25 mouse cellular contexts compared by ENCODE assay signal in the genomic region with DNA sequence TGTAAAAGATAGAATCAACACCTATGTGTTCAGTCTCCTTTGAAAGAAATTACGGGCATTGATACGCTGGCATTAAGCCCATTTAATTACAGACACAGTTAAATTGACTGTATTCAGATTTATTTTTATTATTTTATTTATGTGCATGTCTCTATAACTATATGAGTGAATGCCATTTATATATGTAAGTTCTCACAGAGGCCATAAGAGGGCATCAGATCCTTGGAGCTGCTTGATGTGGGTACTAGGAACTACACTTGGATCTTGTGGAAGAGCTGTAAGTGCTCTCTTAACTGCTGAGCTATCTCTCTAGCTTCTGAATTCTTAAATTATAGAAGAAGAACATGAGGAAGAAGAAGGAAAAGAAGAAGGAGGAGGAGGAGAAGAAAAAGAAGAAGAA.
DNase-seq lines count a peak whose midpoint lies in the region; ATAC-seq and TF ChIP-seq lines count a peak whose summit lies in the region.
"Had no signal": no experiment of that assay in that cellular context is flagged by ENCODE, and none has a peak within 500 bp of the region (broad histone marks: within the 10 kb centered on the region; RNA-seq: fewer than 3 reads in every experiment).

No protein-coding gene starts in this region.

- TF ChIP-seq POLR2A in cortical plate, adult 2 months (IDR thresholded peaks at IDR 0.05; ENCODE audit: extremely low read depth, insufficient read depth, low read length) = no peak

- 95% methylated on average over 2 of the region's 2 CpGs for WGBS in hindbrain, postnatal 0 days
- WGBS in hindbrain, embryonic 14.5 days = 95% methylated on average over 2 of the region's 2 CpGs
- 98% methylated on average over 2 of the region's 2 CpGs for WGBS in midbrain, postnatal 0 days
- 96% methylated on average over 2 of the region's 2 CpGs for WGBS in midbrain, embryonic 16.5 days

- TF ChIP-seq CTCF in hindbrain, postnatal 0 days (IDR thresholded peaks at IDR 0.05; ENCODE audit: low read depth) = peak; percentile 52
- TF ChIP-seq CTCF in midbrain, postnatal 0 days (IDR thresholded peaks at IDR 0.05) = peak; percentile 32; the same call in 1 of the 2 replicates
- 0 out of 2 replicates have a peak, but pooled peaks have one; percentile 1 for TF ChIP-seq CTCF in cortical plate, adult 2 months (IDR thresholded peaks at IDR 0.05; ENCODE audit: extremely low read depth, insufficient read depth, low read length)

- H3K4me1 ChIP-seq in hindbrain, postnatal 0 days (ENCODE audit: insufficient read depth, low read length) = no peaks in the 10 kb centered on the region
- no peaks in the 10 kb centered on the region for H3K4me1 ChIP-seq in hindbrain, embryonic 14.5 days (replicated peaks; ENCODE audit: control insufficient read depth, insufficient read depth, low read length)
- no peaks in the 10 kb centered on the region for H3K4me1 ChIP-seq in midbrain, postnatal 0 days (ENCODE audit: insufficient read depth, low read length)
- no peaks in the 10 kb centered on the region for H3K4me1 ChIP-seq in midbrain, embryonic 16.5 days (ENCODE audit: control insufficient read depth, insufficient read depth, low read length)
- no peaks in the 10 kb centered on the region for H3K4me1 ChIP-seq in cortical plate, adult 2 months (ENCODE audit: control insufficient read depth, insufficient read depth, low read length)
- H3K4me1 ChIP-seq: heart, embryonic 12.5 days; hindbrain, embryonic 10.5 days; kidney, embryonic 15.5 days; limb, embryonic 12.5 days; megakaryocyte, embryonic 14.5 days; midbrain, embryonic 13.5 days; neural tube, embryonic 12.5 days; stomach, embryonic 15.5 days had no signal

- H3K4me3 ChIP-seq in hindbrain, postnatal 0 days (ENCODE audit: low read length) = no peak overlapping the region
- H3K4me3 ChIP-seq in hindbrain, embryonic 14.5 days (replicated peaks; ENCODE audit: low read length) = no peak overlapping the region
- H3K4me3 ChIP-seq in midbrain, postnatal 0 days (ENCODE audit: low read depth, low read length) = no peak overlapping the region
- no peak overlapping the region for H3K4me3 ChIP-seq in midbrain, embryonic 16.5 days (ENCODE audit: low read depth, low read length)
- H3K4me3 ChIP-seq in cortical plate, adult 2 months (ENCODE audit: insufficient read depth, low read length) = no peak overlapping the region
- H3K4me3 ChIP-seq: heart, embryonic 12.5 days; hindbrain, embryonic 10.5 days; kidney, embryonic 15.5 days; limb, embryonic 12.5 days; megakaryocyte, embryonic 14.5 days; midbrain, embryonic 13.5 days; neural tube, embryonic 12.5 days; stomach, embryonic 15.5 days had no signal

- H3K36me3 ChIP-seq in hindbrain, postnatal 0 days (ENCODE audit: insufficient read depth, low read length) = no peaks in the 10 kb centered on the region
- H3K36me3 ChIP-seq in hindbrain, embryonic 14.5 days (replicated peaks; ENCODE audit: control insufficient read depth, insufficient read depth) = no peaks in the 10 kb centered on the region
- no peaks in the 10 kb centered on the region for H3K36me3 ChIP-seq in midbrain, postnatal 0 days (ENCODE audit: insufficient read depth, low read length)
- H3K36me3 ChIP-seq in midbrain, embryonic 16.5 days (ENCODE audit: control insufficient read depth, insufficient read depth, low read length) = no peaks in the 10 kb centered on the region
- H3K36me3 ChIP-seq: heart, embryonic 12.5 days; hindbrain, embryonic 10.5 days; kidney, embryonic 15.5 days; limb, embryonic 12.5 days; midbrain, embryonic 13.5 days; neural tube, embryonic 12.5 days; stomach, embryonic 15.5 days had no signal

- H3K9me3 ChIP-seq in hindbrain, postnatal 0 days (ENCODE audit: low read length) = no peaks in the 10 kb centered on the region
- no peaks in the 10 kb centered on the region for H3K9me3 ChIP-seq in hindbrain, embryonic 14.5 days (ENCODE audit: control insufficient read depth, low read length)
- no peaks in the 10 kb centered on the region for H3K9me3 ChIP-seq in midbrain, postnatal 0 days (ENCODE audit: low read length)
- H3K9me3 ChIP-seq in midbrain, embryonic 16.5 days (replicated peaks; ENCODE audit: control insufficient read depth, low read length, poor library complexity, severe bottlenecking) = no peaks in the 10 kb centered on the region
- H3K9me3 ChIP-seq: heart, embryonic 12.5 days; hindbrain, embryonic 10.5 days; kidney, embryonic 15.5 days; limb, embryonic 12.5 days; megakaryocyte, embryonic 14.5 days; midbrain, embryonic 13.5 days; neural tube, embryonic 12.5 days; stomach, embryonic 15.5 days had no signal

- no peak overlapping the region for H3K9ac ChIP-seq in hindbrain, postnatal 0 days (replicated peaks; ENCODE audit: low read length)
- H3K9ac ChIP-seq in hindbrain, embryonic 14.5 days = no peak overlapping the region
- H3K9ac ChIP-seq in midbrain, postnatal 0 days (replicated peaks; ENCODE audit: low read length, poor library complexity, severe bottlenecking) = no peak overlapping the region
- no peak overlapping the region for H3K9ac ChIP-seq in midbrain, embryonic 16.5 days (ENCODE audit: low read depth, low read length)
- H3K9ac ChIP-seq: heart, embryonic 12.5 days; kidney, embryonic 15.5 days; limb, embryonic 12.5 days; liver, postnatal 0 days; midbrain, embryonic 13.5 days; neural tube, embryonic 12.5 days; stomach, embryonic 15.5 days had no signal

- no peaks in the 10 kb centered on the region for H3K27me3 ChIP-seq in hindbrain, postnatal 0 days (ENCODE audit: insufficient read depth, low read length)
- no peaks in the 10 kb centered on the region for H3K27me3 ChIP-seq in hindbrain, embryonic 14.5 days (ENCODE audit: control insufficient read depth, insufficient read depth, low read length)
- no peaks in the 10 kb centered on the region for H3K27me3 ChIP-seq in midbrain, postnatal 0 days (ENCODE audit: insufficient read depth, low read length)
- H3K27me3 ChIP-seq in midbrain, embryonic 16.5 days (ENCODE audit: control insufficient read depth, insufficient read depth, low read depth, low read length) = no peaks in the 10 kb centered on the region
- H3K27me3 ChIP-seq: heart, embryonic 12.5 days; kidney, embryonic 15.5 days; limb, embryonic 12.5 days; megakaryocyte, embryonic 14.5 days; midbrain, embryonic 13.5 days; neural tube, embryonic 12.5 days; stomach, embryonic 15.5 days had no signal

- DNase-seq in hindbrain, postnatal 0 days (ENCODE audit: low spot score) = peak; percentile 33
- DNase-seq in hindbrain, embryonic 14.5 days (ENCODE audit: low spot score) = no peak
- DNase-seq in midbrain, postnatal 0 days (ENCODE audit: low spot score) = peak; percentile 20
- DNase-seq in thymus, adult 18-20 months = no peak
- DNase-seq in spleen, postnatal 36 days (ENCODE audit: low spot score in 2 of 2) = no peak
- DNase-seq: adrenal gland, postnatal 36 days; cerebellum, adult 11-12 months; gastrocnemius, postnatal 10 days; heart, adult 11 months; heart, postnatal 10 days; liver, postnatal 0 days; right cerebral cortex, adult 18-20 months; right cerebral cortex, postnatal 4 days had no signal

- ATAC-seq in hindbrain, postnatal 0 days = no peak
- ATAC-seq in hindbrain, embryonic 14.5 days (ENCODE audit: low FRiP score) = no peak
- ATAC-seq in midbrain, postnatal 0 days (ENCODE audit: low FRiP score) = no peak
- ATAC-seq in midbrain, embryonic 16.5 days = no peak
- ATAC-seq: intestine, postnatal 0 days; liver, postnatal 0 days; midbrain, embryonic 13.5 days had no signal

- H3K27ac ChIP-seq in hindbrain, postnatal 0 days = no peak overlapping the region
- no peak overlapping the region for H3K27ac ChIP-seq in hindbrain, embryonic 14.5 days
- H3K27ac ChIP-seq in midbrain, postnatal 0 days (ENCODE audit: low read depth, low read length) = no peak overlapping the region
- H3K27ac ChIP-seq in midbrain, embryonic 16.5 days (ENCODE audit: low read length) = no peak overlapping the region
- no peak overlapping the region for H3K27ac ChIP-seq in cortical plate, adult 2 months (ENCODE audit: insufficient read depth, low read length)
- H3K27ac ChIP-seq: hindbrain, embryonic 10.5 days; kidney, embryonic 15.5 days; limb, embryonic 12.5 days; midbrain, embryonic 13.5 days; neural tube, embryonic 12.5 days; stomach, embryonic 15.5 days had no signal

- no peak overlapping the region for H3K4me2 ChIP-seq in hindbrain, postnatal 0 days (ENCODE audit: low read depth, low read length)
- no peak overlapping the region for H3K4me2 ChIP-seq in hindbrain, embryonic 14.5 days (replicated peaks)
- no peak overlapping the region for H3K4me2 ChIP-seq in midbrain, postnatal 0 days (ENCODE audit: low read depth, low read length, poor library complexity, severe bottlenecking)
- H3K4me2 ChIP-seq in midbrain, embryonic 16.5 days (ENCODE audit: low read length) = no peak overlapping the region
- H3K4me2 ChIP-seq: heart, embryonic 12.5 days; kidney, embryonic 15.5 days; limb, embryonic 12.5 days; liver, embryonic 11.5 days; midbrain, embryonic 13.5 days; neural tube, embryonic 12.5 days; stomach, embryonic 15.5 days had no signal

Comparison
In these comparisons a context has a peak if more than half of its experiments do, and no peak if none do; other contexts are left out.
1. DNase-seq: peak in hindbrain, postnatal 0 days (single experiment) and midbrain, postnatal 0 days (single experiment); none in hindbrain, embryonic 14.5 days (single experiment), thymus, adult 18-20 months (0 of 2) and spleen, postnatal 36 days (0 of 2).
2. CTCF ChIP-seq: peak in every context shown above with its lines; median percentile 52 in hindbrain, postnatal 0 days; 32 in midbrain, postnatal 0 days; 1 in cortical plate, adult 2 months.